Mouse (Mus musculus) limb, embryonic 11.5 days (tissue): ENCODE results near the gene Eno2. TPM values are rescaled to one million over a fixed set of nuclear protein-coding genes. Genes with fewer than 3 reads are reported as not detected.

Source experiments
- ATAC-seq: fragments of 200-750 bp; cut with Nextera tagmentation; 2 replicates; pipeline ENCODE4 v1.8.0; 2017; ENCODE audit warnings: low read depth; ENCODE audit not compliant: insufficient number of reproducible peaks, low FRiP score, low TSS enrichment
- DNase-seq: peaks from one replicate; pipeline ENCODE4 v3.0.0-alpha.2; 2015; ENCODE audit warnings: low spot score
- H3K27ac ChIP-seq: fragments of 300-500 bp; sonication (generic); replicated peaks from 2 replicates; pipeline ENCODE4 v1.5.1; 2014; ENCODE audit warnings: low read depth, mild to moderate bottlenecking, low read length
- H3K27me3 ChIP-seq: fragments of 300-500 bp; sonication (generic); 2 replicates; pipeline ENCODE4 v1.6.1; 2014; ENCODE audit warnings: mild to moderate bottlenecking, low read length, mixed read lengths; ENCODE audit not compliant: control insufficient read depth, insufficient read depth
- H3K36me3 ChIP-seq: fragments of 300-500 bp; sonication (generic); 2 replicates; pipeline ENCODE4 v1.6.1; 2014; ENCODE audit warnings: mild to moderate bottlenecking, low read length, moderate library complexity, mixed read lengths; ENCODE audit not compliant: control insufficient read depth, insufficient read depth
- H3K4me1 ChIP-seq: fragments of 300-500 bp; sonication (generic); 2 replicates; pipeline ENCODE4 v1.6.1; 2014; ENCODE audit warnings: low read length, mixed read lengths; ENCODE audit not compliant: control insufficient read depth, insufficient read depth
- H3K4me2 ChIP-seq: fragments of 300-500 bp; sonication (generic); 2 replicates; pipeline ENCODE4 v1.6.1; 2014; ENCODE audit warnings: low read depth, mild to moderate bottlenecking, moderate library complexity; ENCODE audit not compliant: severe bottlenecking
- H3K4me3 ChIP-seq: fragments of 300-500 bp; sonication (generic); 2 replicates; pipeline ENCODE4 v1.5.1; 2014; ENCODE audit warnings: low read depth, low read length
- H3K9ac ChIP-seq: fragments of 300-500 bp; sonication (generic); 2 replicates; pipeline ENCODE4 v1.6.1; 2014; ENCODE audit warnings: mild to moderate bottlenecking, low read length
- H3K9me3 ChIP-seq: fragments of 300-500 bp; sonication (generic); 2 replicates; pipeline ENCODE4 v1.6.1; 2016; ENCODE audit warnings: low read length; ENCODE audit not compliant: control insufficient read depth
- whole genome bisulfite sequencing: fragments of 180-500 bp; shearing (Covaris S2); extraction: QIAGEN DNeasy Blood & Tissue Kit; methylation state at CpG from one replicate; pipeline ENCODE4 v1.1.7; 2014; 5-methylcytosine and 5-hydroxymethylcytosine counted together
- polyA plus RNA-seq: library from polyadenylated mRNA; unstranded; fragments of >200 nt; fragmentation: Nextera tagmentation; extraction: Ambion mirVana; gene quantifications from 2 replicates; pipeline ENCODE4 v1.2.1, GENCODE M21; 2014

The Eno2 gene
- polyA plus RNA-seq, 1 experiment from 2014 or later, result 3.0 TPM

- DNase-seq (no peak), ATAC-seq (no peak)
- Histone ChIP-seq H3K4me3 (no peak overlapping the region), H3K27ac (no peak overlapping the region), H3K27me3 (peaks cover 25% of the 10 kb centered on the region), H3K4me2 (no peak overlapping the region), H3K4me1 (peaks cover 13% of the 10 kb centered on the region; the same call in 1 of the 2 replicates), H3K36me3 (no peaks in the 10 kb centered on the region), H3K9me3 (no peaks in the 10 kb centered on the region), H3K9ac (no peak overlapping the region)
- WGBS, result 79% methylated on average over 7 of the region's 7 CpGs
Measured at GRCm38 (mm10) chr6:124765951-124766350, 3.5 kb downstream of the Eno2 start.

- no peak overlapping the region for H3K4me2 ChIP-seq
- H3K36me3 ChIP-seq, result no peaks in the 10 kb centered on the region
- no peak for ATAC-seq
- peak; percentile 89 for DNase-seq
- no peaks in the 10 kb centered on the region for H3K9me3 ChIP-seq
- no peaks in the 10 kb centered on the region for H3K27me3 ChIP-seq
- H3K9ac ChIP-seq, result no peak overlapping the region
- H3K4me3 ChIP-seq, result no peak overlapping the region
- H3K27ac ChIP-seq, result peak overlapping the region; percentile 24; the same call in 1 of the 2 replicates
- 2% methylated on average over 5 of the region's 5 CpGs for WGBS
- peaks cover 31% of the 10 kb centered on the region for H3K4me1 ChIP-seq
Measured at GRCm38 (mm10) chr6:124759259-124759658, 10.2 kb downstream of the Eno2 start.

GRCm38 (mm10) chr6:124758849-124759232, 10.6 kb downstream of the Eno2 start:
- peaks cover 32% of the 10 kb centered on the region for H3K4me1 ChIP-seq
- DNase-seq (no peak), ATAC-seq (no peak)
- H3K27ac ChIP-seq, result peak overlapping the region; percentile 24; the same call in 1 of the 2 replicates
- H3K4me3 ChIP-seq, result no peak overlapping the region
- WGBS, result 52% methylated on average over 2 of the region's 2 CpGs
- no peaks in the 10 kb centered on the region for H3K36me3 ChIP-seq
- no peaks in the 10 kb centered on the region for H3K9me3 ChIP-seq
- H3K4me2 ChIP-seq, result no peak overlapping the region
- no peak overlapping the region for H3K9ac ChIP-seq
- H3K27me3 ChIP-seq, result no peaks in the 10 kb centered on the region

GRCm38 (mm10) chr6:124757909-124758848, 11.3 kb downstream of the Eno2 start:
- WGBS, result 44% methylated on average over 5 of the region's 5 CpGs
- peak overlapping the region; percentile 80 for H3K4me2 ChIP-seq
- H3K27me3 ChIP-seq, result no peaks in the 10 kb centered on the region
- no peaks in the 10 kb centered on the region for H3K9me3 ChIP-seq
- H3K27ac ChIP-seq, result peak overlapping the region; percentile 36; the same call in 1 of the 2 replicates
- H3K9ac ChIP-seq, result peak overlapping the region; percentile 95
- ATAC-seq (no peak), DNase-seq (peak; percentile 51)
- H3K4me3 ChIP-seq, result peak overlapping the region; percentile 74
- H3K36me3 ChIP-seq, result no peaks in the 10 kb centered on the region
- H3K4me1 ChIP-seq, result peaks cover 32% of the 10 kb centered on the region

GRCm38 (mm10) chr6:124757351-124757880, 12.1 kb downstream of the Eno2 start:
- Histone ChIP-seq H3K9me3 (no peaks in the 10 kb centered on the region), H3K27ac (peak overlapping the region; percentile 98), H3K4me2 (peak overlapping the region; percentile 80), H3K36me3 (no peaks in the 10 kb centered on the region), H3K4me3 (peak overlapping the region; percentile 74), H3K27me3 (no peaks in the 10 kb centered on the region), H3K4me1 (peaks cover 32% of the 10 kb centered on the region), H3K9ac (peak overlapping the region; percentile 95)
- DNase-seq (no peak), ATAC-seq (no peak)
- 11% methylated on average over 5 of the region's 5 CpGs for WGBS

- ATAC-seq (peak; percentile 76), DNase-seq (peak; percentile 91)
- H3K36me3 ChIP-seq, result no peaks in the 10 kb centered on the region
- under 1% methylated on average over 52 of the region's 54 CpGs for WGBS
- no peaks in the 10 kb centered on the region for H3K27me3 ChIP-seq
- peak overlapping the region; percentile 74 for H3K4me3 ChIP-seq
- H3K9me3 ChIP-seq, result no peaks in the 10 kb centered on the region
- H3K4me2 ChIP-seq, result peak overlapping the region; percentile 80
- H3K9ac ChIP-seq, result peak overlapping the region; percentile 95
- H3K4me1 ChIP-seq, result peaks cover 32% of the 10 kb centered on the region
- peak overlapping the region; percentile 98 for H3K27ac ChIP-seq
Measured at GRCm38 (mm10) chr6:124756652-124757350, 12.7 kb downstream of the Eno2 start.

GRCm38 (mm10) chr6:124755831-124756595, 13.5 kb downstream of the Eno2 start, which contains the start of the genes Gm45234 and Atn1:
Gm45234 (minus strand) TSS chr6:124756021.
Atn1 (minus strand) TSS chr6:124756524.
- peak; percentile 61 for ATAC-seq
- H3K4me2 ChIP-seq, result peak within 1 kb of the TSS; percentile 80

More at GRCm38 (mm10) chr6:124755831-124756595, 13.5 kb downstream of the Eno2 start, which contains the start of the genes Gm45234 and Atn1:
- Histone ChIP-seq H3K36me3 (no peaks in the 10 kb centered on the region), H3K9ac (peak within 1 kb of the TSS; percentile 95), H3K27me3 (no peaks in the 10 kb centered on the region), H3K4me1 (peaks cover 32% of the 10 kb centered on the region), H3K4me3 (peak within 1 kb of the TSS; percentile 74), H3K9me3 (no peaks in the 10 kb centered on the region), H3K27ac (peak within 1 kb of the TSS; percentile 98)
- DNase-seq, result peak; percentile 80
- WGBS, result under 1% methylated on average over 60 of the region's 100 CpGs
